Mouse (Mus musculus): ENCODE measurements around the gene Klf13.

DNA sequence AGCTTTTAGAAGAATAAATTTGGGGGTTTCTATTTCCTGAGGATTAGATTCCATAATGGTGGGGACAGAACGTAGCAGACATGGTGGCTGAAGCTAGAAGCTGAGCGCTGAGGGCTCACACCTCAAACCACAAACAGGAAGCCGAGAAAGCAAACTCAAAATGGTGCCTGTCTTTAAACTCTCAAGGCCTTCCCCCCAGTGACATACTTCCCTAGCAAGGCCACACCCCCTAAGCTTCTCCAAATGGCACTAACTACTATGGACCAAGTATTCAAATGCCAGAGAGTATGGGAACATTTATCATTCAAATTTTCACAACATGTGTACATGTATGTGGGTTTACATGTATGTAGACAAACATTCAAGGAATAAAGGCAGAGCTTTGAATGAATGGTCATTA, 8.6 kb downstream of the Klf13 start:
- TF ChIP-seq CTCF (IDR thresholded peaks at IDR 0.05; ENCODE audit: control insufficient read depth, insufficient read depth, insufficient read length) = no peak
- TF ChIP-seq MAX (IDR thresholded peaks at IDR 0.05) = no peak
- no peak for TF ChIP-seq USF1 (IDR thresholded peaks at IDR 0.05; ENCODE audit: low read depth)
- no peak for TF ChIP-seq MYOD1 (IDR thresholded peaks at IDR 0.05; ENCODE audit: control insufficient read depth, insufficient read length, low read depth)
- TF ChIP-seq CEBPB (IDR thresholded peaks at IDR 0.05; ENCODE audit: low read depth) = no peak
- no peak for TF ChIP-seq MYOG (IDR thresholded peaks at IDR 0.05; ENCODE audit: control insufficient read depth, extremely low read depth, insufficient read length)
- no peak for TF ChIP-seq FOSL1 (IDR thresholded peaks at IDR 0.05; ENCODE audit: insufficient read depth, low read length, poor library complexity, severe bottlenecking)
